Mouse (Mus musculus) ovary, adult 18-20 months (tissue): Measurements from ENCODE around the gene Sec22b.

ENCODE experiments used
- DNase-seq: peaks from one replicate; pipeline ENCODE4 v3.0.0; 2022; ENCODE audit warnings: low spot score, mixed read lengths

Sec22b gene

GRCm38 (mm10) chr3:97900516-97901490 is at the start of gene Sec22b:
Gene Sec22b, plus strand, starts transcription at chr3:97901190.
- DNase-seq: peak; percentile 78

- DNase-seq: no peak
Observed at GRCm38 (mm10) chr3:97851803-97852202, 49.2 kb upstream of the Sec22b start.

GRCm38 (mm10) chr3:97854575-97855384 is 46.2 kb upstream of the Sec22b start:
- no peak for DNase-seq

DNA sequence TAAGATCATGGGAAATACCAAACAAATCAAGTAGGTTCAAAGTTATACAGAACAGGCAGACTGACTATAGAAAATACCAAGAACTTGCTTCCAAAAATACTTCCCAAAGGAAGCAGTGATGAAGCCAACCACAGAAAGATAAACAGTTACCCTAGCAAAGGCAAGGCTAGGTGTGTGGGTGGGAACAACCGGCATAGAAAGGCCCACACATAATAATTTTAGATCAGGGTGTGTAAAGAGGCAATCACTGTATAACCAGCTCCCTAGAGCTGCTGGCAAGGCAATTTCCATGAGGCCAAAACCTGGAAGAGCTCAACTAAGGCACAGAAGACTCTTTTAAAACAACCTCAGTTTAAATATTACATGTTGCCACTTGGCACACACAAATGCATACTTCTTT is 41.6 kb upstream of the Sec22b start:
- DNase-seq: no peak

DNA sequence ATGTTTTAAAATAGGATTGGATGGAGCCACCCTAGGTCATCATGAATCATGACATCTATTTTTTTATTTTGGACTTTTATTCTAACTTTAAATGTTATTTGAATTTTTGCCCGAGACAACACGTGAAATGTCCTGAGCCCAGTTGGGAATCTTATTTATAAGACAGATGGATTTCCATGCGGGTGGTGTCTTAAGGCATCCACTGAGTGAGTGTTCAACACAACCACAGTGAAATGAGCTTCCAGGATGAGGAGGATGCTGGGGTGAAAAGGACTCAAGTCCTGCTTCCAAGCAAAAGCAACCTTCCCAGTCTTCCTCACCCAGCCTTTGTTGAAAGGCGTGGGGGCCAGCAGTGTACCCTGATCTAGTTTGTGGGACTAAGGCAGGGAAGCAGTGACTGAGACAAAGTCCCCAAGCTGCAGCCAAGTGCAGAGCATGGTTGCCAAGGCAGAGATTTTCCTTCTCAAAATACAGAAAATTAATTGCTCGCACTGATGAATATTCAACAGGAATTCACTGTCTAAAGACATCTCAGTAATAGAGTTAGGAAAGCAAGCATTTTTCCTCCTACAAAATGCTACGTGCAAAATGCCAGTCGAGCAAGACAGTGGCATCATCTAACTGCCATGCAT is 40.1 kb upstream of the Sec22b start:
- DNase-seq: no peak

DNA sequence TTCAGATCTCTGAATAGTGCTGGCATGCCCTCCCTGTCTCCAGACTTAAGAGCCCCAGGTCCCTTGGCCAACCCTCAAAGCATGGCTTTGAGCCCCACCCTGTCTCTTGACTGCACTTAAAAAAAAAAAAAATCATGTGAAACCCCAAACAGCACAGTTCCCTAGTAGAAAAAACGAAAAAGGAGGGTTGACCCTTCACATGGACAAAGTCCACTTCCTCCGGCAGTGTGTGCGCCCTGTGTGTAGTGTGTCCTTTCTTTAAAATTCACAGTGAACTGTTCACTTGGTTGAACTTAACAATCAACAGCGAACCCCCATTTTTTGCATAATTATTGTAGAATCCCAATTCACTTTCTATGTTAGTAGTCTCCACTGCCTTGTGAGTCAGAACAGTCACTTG is 34.3 kb upstream of the Sec22b start:
- DNase-seq: no peak

DNA sequence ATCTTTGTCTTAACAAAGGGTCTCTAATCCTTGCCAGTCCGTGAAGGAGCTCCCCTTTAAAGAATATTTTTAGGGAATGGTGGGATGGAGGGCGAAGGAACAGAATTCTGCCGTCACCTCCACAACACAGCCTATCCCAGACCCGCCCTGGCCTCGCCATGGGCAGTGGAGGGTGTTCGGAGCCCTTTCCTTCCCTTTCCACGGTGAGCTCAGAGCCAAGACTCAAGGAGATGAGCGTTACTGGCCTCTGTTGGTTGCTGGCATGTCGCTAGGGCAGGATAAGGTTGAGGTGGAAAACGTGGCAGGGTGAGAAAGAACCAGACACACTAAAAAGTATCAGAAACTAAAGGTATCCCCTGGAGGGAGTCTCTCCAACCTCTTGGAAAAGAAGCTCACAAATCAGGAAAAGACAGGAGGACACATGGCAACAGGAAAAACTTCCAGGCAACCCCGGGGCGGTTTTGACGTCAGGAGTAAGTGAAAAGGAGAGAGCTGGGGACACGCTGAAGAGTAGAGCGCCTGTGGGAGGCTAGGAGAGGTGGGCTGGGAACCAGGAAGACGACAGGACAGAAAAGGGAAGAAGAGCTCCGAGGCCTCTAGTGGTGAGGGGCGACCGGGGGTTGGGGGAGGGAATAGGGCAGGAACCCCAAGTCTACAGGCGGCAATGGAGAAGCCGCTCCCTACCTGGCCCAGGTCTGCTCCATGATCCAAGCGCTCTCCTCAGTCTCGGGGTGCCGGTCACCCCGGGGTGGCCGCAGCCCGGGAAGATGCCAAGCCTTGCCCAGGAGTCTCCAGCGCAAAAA is 33.6 kb upstream of the Sec22b start:
- DNase-seq: no peak

DNA sequence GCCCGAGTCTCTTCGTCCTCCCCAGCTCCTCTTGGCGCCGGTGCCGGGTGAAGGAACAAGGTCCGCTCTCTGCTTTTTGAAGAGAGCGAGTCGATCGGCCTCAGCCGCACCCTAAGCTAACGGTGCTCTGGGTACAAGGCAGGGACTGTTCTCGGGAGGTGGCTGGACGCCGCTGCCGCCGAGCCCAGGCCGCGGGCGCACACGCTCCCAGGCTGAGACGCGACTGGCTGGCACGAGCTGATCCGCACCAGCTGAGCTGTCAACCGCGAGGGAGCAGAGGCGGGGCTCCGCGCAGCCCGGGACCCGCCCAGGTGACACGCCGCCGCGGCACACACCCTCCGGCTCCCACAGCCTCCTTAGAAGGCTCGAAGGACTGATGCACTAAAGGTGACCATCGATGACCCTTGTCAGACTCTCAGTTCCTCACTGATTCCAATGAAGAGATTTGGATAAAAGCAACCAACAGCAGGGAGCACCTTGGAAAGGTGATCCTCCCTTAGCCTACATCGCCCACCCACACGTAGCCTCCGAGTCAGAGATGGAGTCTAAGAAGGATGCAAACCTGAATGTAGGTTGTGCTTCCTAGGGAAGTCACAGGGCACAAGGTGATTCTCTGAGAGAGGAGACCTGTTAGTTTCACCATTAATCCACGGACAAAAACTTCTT is 32.8 kb upstream of the Sec22b start:
- peak; percentile 19 for DNase-seq

DNA sequence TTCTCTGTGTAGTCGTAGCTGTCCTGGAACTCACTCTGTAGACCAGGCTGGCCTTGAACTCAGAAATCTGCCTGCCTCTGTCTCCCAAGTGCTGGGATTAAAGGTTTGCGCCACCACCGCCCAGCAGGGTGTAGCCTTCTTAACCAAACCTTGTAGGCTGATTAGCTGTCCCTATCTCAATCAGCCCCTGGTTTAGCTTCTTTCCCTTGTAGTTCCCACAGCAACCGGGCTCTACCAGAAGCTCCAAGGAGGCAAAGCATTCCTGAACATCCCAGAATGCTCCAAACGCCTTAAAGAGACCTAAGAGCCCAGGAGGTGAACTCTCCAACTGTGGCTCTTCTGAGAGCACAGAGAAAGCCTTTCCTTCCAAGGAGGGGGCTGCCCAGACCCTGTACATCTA is 32.3 kb upstream of the Sec22b start:
- no peak for DNase-seq

- no peak for DNase-seq
Observed at GRCm38 (mm10) chr3:97869730-97870129, 31.3 kb upstream of the Sec22b start.

DNA sequence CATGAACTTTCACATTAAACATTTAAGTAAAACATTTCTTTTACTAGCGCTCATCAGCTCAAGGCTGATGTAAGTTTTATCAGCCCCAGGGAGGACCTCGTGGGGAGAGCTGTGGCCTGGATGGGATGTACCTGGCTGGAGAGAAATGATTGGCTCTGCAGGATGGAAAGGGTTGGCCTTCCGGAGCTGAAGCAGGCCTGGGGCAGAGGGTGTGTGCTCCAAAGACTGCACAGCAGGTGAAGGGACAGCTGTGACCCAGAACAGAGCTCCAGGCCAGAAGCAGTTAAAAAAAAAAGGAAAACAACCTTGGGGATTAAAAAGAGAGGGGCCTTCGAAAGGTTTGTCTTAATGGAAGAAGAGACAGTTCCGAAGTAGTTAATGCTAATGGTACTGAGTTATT is 26.2 kb upstream of the Sec22b start:
- DNase-seq: no peak

DNA sequence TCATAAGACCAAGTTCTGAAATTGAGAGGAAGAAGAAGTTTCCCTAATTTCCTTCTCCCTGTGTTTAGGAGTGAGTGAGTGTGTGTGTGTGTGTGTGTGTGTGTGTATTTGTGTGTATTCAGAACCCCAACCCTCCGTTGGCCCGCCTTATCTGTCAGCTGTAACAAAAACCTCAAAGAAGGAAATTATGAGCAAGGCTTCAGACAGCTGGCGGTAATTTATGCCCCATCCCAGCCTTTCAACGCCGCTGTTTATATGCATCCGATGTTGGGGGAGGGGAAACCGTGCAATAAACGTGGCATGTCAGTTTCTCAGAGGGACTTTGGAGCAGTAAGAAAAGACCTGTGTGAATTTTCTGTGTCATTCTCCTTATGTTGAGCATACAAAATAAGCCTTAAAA is 24.7 kb upstream of the Sec22b start:
- DNase-seq: no peak

GRCm38 (mm10) chr3:97879222-97879621 is 21.8 kb upstream of the Sec22b start:
- DNase-seq: peak; percentile 15

GRCm38 (mm10) chr3:97881576-97881975 is 19.4 kb upstream of the Sec22b start:
- DNase-seq: no peak

GRCm38 (mm10) chr3:97887785-97888167 is 13.2 kb upstream of the Sec22b start:
- DNase-seq: no peak

GRCm38 (mm10) chr3:97888168-97888901 is 12.7 kb upstream of the Sec22b start, which contains the start of gene Pde4dip:
Gene Pde4dip, minus strand, starts transcription at chr3:97888707.
- no peak for DNase-seq

DNA sequence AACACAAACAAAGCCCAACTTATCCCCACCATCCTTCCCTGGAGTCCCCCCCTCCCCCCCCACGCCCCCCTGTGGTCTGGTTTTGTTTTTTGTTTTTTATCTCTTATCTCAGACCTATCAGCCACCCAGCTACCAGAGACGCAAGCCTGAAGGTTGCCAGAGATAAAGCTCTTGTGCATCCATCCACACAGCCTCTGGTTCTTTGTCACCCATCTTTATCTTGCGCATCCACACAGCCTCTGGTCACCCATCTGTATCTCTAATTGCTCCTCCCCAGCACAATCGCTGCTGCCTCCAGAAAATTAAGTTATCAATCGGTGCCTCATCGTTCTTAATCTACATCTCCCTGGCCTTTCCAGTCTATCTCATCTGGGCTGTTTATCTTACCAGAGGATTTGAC is 10.8 kb upstream of the Sec22b start:
- no peak for DNase-seq

DNA sequence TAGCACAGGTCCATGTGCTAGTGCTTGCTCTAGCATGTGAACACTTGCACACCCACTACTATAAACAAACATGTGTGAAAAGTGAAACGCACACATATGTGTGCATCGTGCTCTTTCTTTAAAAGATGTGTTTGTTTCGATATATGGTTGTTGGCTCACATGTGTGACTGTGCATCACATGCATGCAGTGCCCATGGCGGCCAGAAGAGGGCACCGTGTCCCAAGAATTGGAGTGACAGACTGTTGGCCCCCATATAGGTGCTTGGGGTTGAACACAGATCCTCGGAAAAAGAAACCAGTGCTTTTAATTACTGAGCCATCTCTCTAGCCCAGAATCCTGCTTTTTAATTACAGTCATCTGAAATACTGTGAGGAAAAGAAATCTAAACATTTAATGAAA is 6.3 kb upstream of the Sec22b start:
- no peak for DNase-seq

DNA sequence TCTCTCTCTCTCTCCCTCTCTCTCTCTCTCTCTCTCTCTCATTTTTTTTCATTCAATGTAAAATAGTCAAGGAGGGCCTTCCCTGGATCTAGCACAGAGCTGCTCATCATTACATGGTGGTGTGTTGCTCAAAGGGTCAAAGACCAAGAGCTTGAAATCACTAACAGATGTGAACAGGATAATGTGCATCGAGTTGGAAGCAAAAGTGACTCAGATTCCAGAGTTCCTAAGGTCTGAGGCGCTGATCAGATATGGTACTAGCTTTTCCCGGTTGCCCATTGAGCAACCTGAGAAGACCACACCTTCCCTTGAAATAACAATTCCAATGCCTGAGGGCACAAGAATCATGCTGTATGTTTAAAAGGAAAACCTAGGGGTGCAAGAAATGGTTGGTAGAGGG is 2.6 kb upstream of the Sec22b start:
- no peak for DNase-seq

DNA sequence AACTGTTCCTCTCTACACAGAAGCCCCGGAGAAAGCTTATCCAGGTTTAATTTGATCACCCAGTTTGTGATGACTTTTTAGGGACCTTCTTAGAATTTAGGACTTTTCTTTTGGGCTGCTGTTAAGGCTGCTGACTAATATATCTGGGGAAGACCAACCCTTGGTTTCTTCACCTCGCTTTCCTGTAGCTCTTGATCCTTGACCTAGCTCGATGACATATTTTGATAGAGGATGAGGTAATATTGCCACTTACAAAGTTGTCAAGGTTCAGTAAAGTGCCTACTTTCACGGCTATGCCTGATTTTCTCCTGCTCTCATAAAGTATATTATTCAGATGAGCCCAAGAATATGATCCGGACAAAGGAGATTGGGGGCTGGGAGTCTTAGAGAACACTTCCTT is 596 bp downstream of the Sec22b start:
- no peak for DNase-seq
